8 mouse cellular contexts compared by ENCODE assay signal in genomic region chr7:82869231-82870147, GRCm38 (mm10). TPM values are rescaled to one million over a fixed set of nuclear protein-coding genes. Genes with fewer than 3 reads are reported as not detected.
DNase-seq lines count a peak whose midpoint lies in the region; ATAC-seq and TF ChIP-seq lines count a peak whose summit lies in the region.

No protein-coding gene starts in this region.

- peaks cover 7% of the 10 kb centered on the region for H3K4me1 ChIP-seq in spleen, adult 2 months (ENCODE audit: control insufficient read depth, insufficient read depth, insufficient read length)
- H3K4me1 ChIP-seq in forebrain, embryonic 10.5 days: peaks cover 49% of the 10 kb centered on the region
- no peaks in the 10 kb centered on the region for H3K4me1 ChIP-seq in liver, embryonic 14.5 days (replicated peaks; ENCODE audit: control insufficient read depth in 2 of 2, insufficient read depth in 2 of 2, low read length in 1 of 2)
- H3K4me1 ChIP-seq in neural tube, embryonic 14.5 days (ENCODE audit: control insufficient read depth, insufficient read depth, low read length): peaks cover 18% of the 10 kb centered on the region

- no peak for TF ChIP-seq EP300 in liver, embryonic 14.5 days (IDR thresholded peaks at IDR 0.05; ENCODE audit: low read depth)

- peak overlapping the region; percentile 76 for H3K4me2 ChIP-seq in liver, embryonic 14.5 days (ENCODE audit: low read depth)
- peak overlapping the region; percentile 96 for H3K4me2 ChIP-seq in neural tube, embryonic 14.5 days (ENCODE audit: low read depth, low read length)

- no peak for ATAC-seq in liver, embryonic 14.5 days (ENCODE audit: insufficient read depth)
- ATAC-seq in neural tube, embryonic 14.5 days (ENCODE audit: low read depth): no peak

- H3K4me3 ChIP-seq in spleen, adult 2 months (ENCODE audit: extremely low read depth, insufficient read depth, insufficient read length): peak overlapping the region; percentile 69; the same call in 1 of the 2 replicates
- peak overlapping the region; percentile 99 for H3K4me3 ChIP-seq in forebrain, embryonic 10.5 days
- H3K4me3 ChIP-seq in liver, embryonic 14.5 days (ENCODE audit: insufficient read depth in 1 of 2, low read depth in 2 of 2, low read length in 2 of 2): peak overlapping the region; percentile 0 to 1; a peak in 2 of 4 replicates
- H3K4me3 ChIP-seq in neural tube, embryonic 14.5 days (ENCODE audit: low read depth, low read length): peak overlapping the region; percentile 96

- intact Hi-C loops in heart, postnatal 10 days (cut with DNase I): loop anchor here (2.0 to 10.0 kb wide), 4 partner anchors 623 to 1005 kb away; no protein-coding TSS in a partner anchor

- H3K9ac ChIP-seq in liver, embryonic 14.5 days (replicated peaks): no peak overlapping the region
- peak overlapping the region; percentile 100 for H3K9ac ChIP-seq in neural tube, embryonic 14.5 days (replicated peaks; ENCODE audit: low read depth, low read length)

- H3K9me3 ChIP-seq in forebrain, embryonic 10.5 days: no peaks in the 10 kb centered on the region
- no peaks in the 10 kb centered on the region for H3K9me3 ChIP-seq in liver, embryonic 14.5 days (ENCODE audit: control insufficient read depth, low read length)
- H3K9me3 ChIP-seq in neural tube, embryonic 14.5 days (ENCODE audit: control insufficient read depth, low read length): no peaks in the 10 kb centered on the region

- no peak overlapping the region for H3K27ac ChIP-seq in spleen, adult 2 months (ENCODE audit: insufficient read depth, low read length)
- peak overlapping the region; percentile 100 for H3K27ac ChIP-seq in forebrain, embryonic 10.5 days
- H3K27ac ChIP-seq in liver, embryonic 14.5 days: no peak overlapping the region
- H3K27ac ChIP-seq in neural tube, embryonic 14.5 days (ENCODE audit: low read depth, low read length): peak overlapping the region; percentile 100

- no peak for TF ChIP-seq POLR2A in spleen, adult 2 months (IDR thresholded peaks at IDR 0.05; ENCODE audit: low read depth, low read length)

- no peaks in the 10 kb centered on the region for H3K27me3 ChIP-seq in spleen, adult 2 months (ENCODE audit: control insufficient read depth, insufficient read depth, low read length)
- H3K27me3 ChIP-seq in forebrain, embryonic 10.5 days (ENCODE audit: poor library complexity, severe bottlenecking): no peaks in the 10 kb centered on the region
- H3K27me3 ChIP-seq in liver, embryonic 14.5 days (ENCODE audit: control insufficient read depth, insufficient read depth, low read length): peaks cover 40% of the 10 kb centered on the region
- no peaks in the 10 kb centered on the region for H3K27me3 ChIP-seq in neural tube, embryonic 14.5 days (ENCODE audit: control insufficient read depth, insufficient read depth, low read length)

- WGBS in spleen, adult 2 months: 95% methylated on average over 56 of the region's 56 CpGs
- 1% methylated on average over 56 of the region's 56 CpGs for WGBS in forebrain, embryonic 10.5 days
- WGBS in liver, embryonic 14.5 days (ENCODE audit: insufficient replicate concordance): 13% methylated on average over 56 of the region's 56 CpGs
- 1% methylated on average over 56 of the region's 56 CpGs for WGBS in neural tube, embryonic 14.5 days

- no peak for TF ChIP-seq CTCF in spleen, adult 2 months (IDR thresholded peaks at IDR 0.05; ENCODE audit: extremely low read depth, insufficient read depth, insufficient read length, insufficient replicate concordance)
- TF ChIP-seq CTCF in liver, embryonic 14.5 days (IDR thresholded peaks at IDR 0.05; ENCODE audit: low read depth): no peak; the same call in 1 of the 2 replicates

- peak in 1 of 2 experiments; percentile 5 for DNase-seq in spleen, adult 2 months (ENCODE audit: low read depth in 1 of 2, low spot score in 2 of 2)
- no peak for DNase-seq in spleen, adult 12 weeks (ENCODE audit: low spot score)
- peak; percentile 63 for DNase-seq in forebrain, embryonic 10.5 days (ENCODE audit: extremely low spot score, low spot score)
- peak; percentile 30 to 32 for DNase-seq in heart, postnatal 10 days
- DNase-seq in kidney, postnatal 4 days: peak; percentile 70 to 79
- DNase-seq in liver, embryonic 14.5 days (ENCODE audit: low read depth in 3 of 3, low spot score in 3 of 3): no peak
- DNase-seq in urinary bladder, postnatal 25 days (ENCODE audit: low spot score): peak; percentile 7

- peaks cover 7% of the 10 kb centered on the region for H3K36me3 ChIP-seq in spleen, adult 2 months (ENCODE audit: control insufficient read depth, insufficient read depth, low read length)
- H3K36me3 ChIP-seq in forebrain, embryonic 10.5 days (replicated peaks): peaks cover 36% of the 10 kb centered on the region
- no peaks in the 10 kb centered on the region for H3K36me3 ChIP-seq in liver, embryonic 14.5 days (replicated peaks; ENCODE audit: control insufficient read depth, insufficient read depth, low read depth)
- H3K36me3 ChIP-seq in neural tube, embryonic 14.5 days (ENCODE audit: control insufficient read depth, insufficient read depth, low read length): peaks cover 20% of the 10 kb centered on the region

RNA-seq across cellular contexts. Expression of gene Mex3b, which starts 2.4 kb away (rescaled TPM):
- polyA plus RNA-seq in spleen, adult 2 months (2012; rRNA removed): 7.3 and 13.0 TPM in 2 replicates
- polyA plus RNA-seq in forebrain, embryonic 10.5 days (2016; fragmentation: Nextera tagmentation; extraction: Ambion mirVana): 23.8 and 24.2 TPM in 2 replicates
- 10 to 100 TPM in 1 of 2 experiments, 1 to 10 TPM in 1; 7.4 to 11.4 TPM for total RNA-seq in heart, postnatal 10 days (2021)
- 1.4 and 1.8 TPM in 2 replicates for polyA plus RNA-seq in liver, embryonic 14.5 days (2012; rRNA removed)
- polyA plus RNA-seq in liver, embryonic 14.5 days (2014; fragmentation: Nextera tagmentation; extraction: Ambion mirVana): 0.48 and 0.63 TPM in 2 replicates
- 30.8 and 37.8 TPM in 2 replicates for polyA plus RNA-seq in neural tube, embryonic 14.5 days (2014; fragmentation: Nextera tagmentation; extraction: Ambion mirVana)

Comparison
In these comparisons a context has a peak if more than half of its experiments do, and no peak if none do; other contexts are left out.
1. DNase-seq: peak in forebrain, embryonic 10.5 days (single experiment), heart, postnatal 10 days (2 of 2), kidney, postnatal 4 days (2 of 2) and urinary bladder, postnatal 25 days (single experiment); none in spleen, adult 12 weeks (single experiment) and liver, embryonic 14.5 days (0 of 3).
2. H3K27ac ChIP-seq: peak in forebrain, embryonic 10.5 days (single experiment) and neural tube, embryonic 14.5 days (single experiment); none in spleen, adult 2 months (single experiment) and liver, embryonic 14.5 days (single experiment).
3. H3K4me3 ChIP-seq: peak in every context shown above with its lines; median percentile 99 in forebrain, embryonic 10.5 days; 96 in neural tube, embryonic 14.5 days; 69 in spleen, adult 2 months; 0 in liver, embryonic 14.5 days.